Mouse (Mus musculus) stomach, embryonic 15.5 days (tissue): Measurements from ENCODE around the gene Nol7. TPM values are rescaled to one million over a fixed set of nuclear protein-coding genes. Genes with fewer than 3 reads are reported as not detected.

Source experiments
- polyA plus RNA-seq: library from polyadenylated mRNA; unstranded; fragments of >200 nt; fragmentation: Nextera tagmentation; extraction: Ambion mirVana; gene quantifications from 2 replicates; pipeline ENCODE4 v1.2.1, GENCODE M21; 2015

The Nol7 gene
- polyA plus RNA-seq, 1 experiment from 2014 or later = 156 TPM

Other genes starting within 250 kb of the Nol7 start
- 34.6 and 35.9 TPM in 2 replicates for gene Tbc1d7, start 226.9 kb upstream of the Nol7 start, polyA plus RNA-seq
- 0.45 and 0.73 TPM in 2 replicates for gene Gfod1, start 94.2 kb upstream of the Nol7 start, polyA plus RNA-seq
- 16.7 and 18.7 TPM in 2 replicates for gene Sirt5, start 32.9 kb upstream of the Nol7 start, polyA plus RNA-seq
- gene Ranbp9, start 82.9 kb downstream of the Nol7 start, polyA plus RNA-seq = 8.9 and 9.6 TPM in 2 replicates
- 12.7 and 14.8 TPM in 2 replicates for gene Mcur1, start 161.8 kb downstream of the Nol7 start, polyA plus RNA-seq
- 2.4 and 2.7 TPM in 2 replicates for gene Rnf182, start 217.3 kb downstream of the Nol7 start, polyA plus RNA-seq